Mouse (Mus musculus) hindbrain, embryonic 10.5 days (tissue): ENCODE results near the gene Itgb4. TPM values are rescaled to one million over a fixed set of nuclear protein-coding genes. Genes with fewer than 3 reads are reported as not detected.
A peak's percentile ranks its signal among the peaks of the same experiment; 100 is the strongest.

Experiments used
- DNase-seq: peaks from one replicate; pipeline ENCODE4 v3.0.0-alpha.2; 2017; ENCODE audit warnings: low spot score
- H3K27ac ChIP-seq: fragments of 300-500 bp; sonication (generic); 2 replicates; pipeline ENCODE4 v1.5.1; 2016; ENCODE audit warnings: mild to moderate bottlenecking, moderate library complexity
- H3K27me3 ChIP-seq: fragments of 300-500 bp; sonication (generic); 2 replicates; pipeline ENCODE4 v1.6.1; 2016; ENCODE audit warnings: mild to moderate bottlenecking; ENCODE audit not compliant: poor library complexity, insufficient read depth, severe bottlenecking
- H3K36me3 ChIP-seq: fragments of 300-500 bp; sonication (generic); 2 replicates; pipeline ENCODE4 v1.6.1; 2016; ENCODE audit warnings: mild to moderate bottlenecking, moderate library complexity
- H3K4me1 ChIP-seq: fragments of 300-500 bp; sonication (generic); replicated peaks from 2 replicates; pipeline ENCODE4 v1.6.1; 2016; ENCODE audit warnings: mild to moderate bottlenecking
- H3K4me3 ChIP-seq: fragments of 300-500 bp; sonication (generic); 2 replicates; pipeline ENCODE4 v1.5.1; 2016; ENCODE audit warnings: mild to moderate bottlenecking, moderate library complexity
- H3K9me3 ChIP-seq: fragments of 300-500 bp; sonication (generic); 2 replicates; pipeline ENCODE4 v1.6.1; 2016; ENCODE audit warnings: mild to moderate bottlenecking, moderate library complexity
- WGBS: fragments of 180-500 bp; shearing (Covaris S2); methylation state at CpG from one replicate; pipeline ENCODE4 v1.1.7; 2016; 5-methylcytosine and 5-hydroxymethylcytosine counted together
- polyA plus RNA-seq: library from polyadenylated mRNA; unstranded; fragments of >200 nt; fragmentation: Nextera tagmentation; extraction: Ambion mirVana; gene quantifications from 2 replicates; pipeline ENCODE4 v1.2.1, GENCODE M21; 2016

Itgb4 gene
- polyA plus RNA-seq, 1 experiment from 2014 or later = 0.94 TPM

GRCm38 (mm10) chr11:115982472-115982871 lies 8.0 kb downstream of the Itgb4 start:
- Histone ChIP-seq H3K4me3 (no peak overlapping the region), H3K27ac (no peak overlapping the region), H3K9me3 (no peaks in the 10 kb centered on the region), H3K4me1 (0 out of 2 replicates have a peak, but pooled peaks cover 2% of the 10 kb centered on the region), H3K27me3 (peaks cover 37% of the 10 kb centered on the region), H3K36me3 (no peaks in the 10 kb centered on the region)
- DNase-seq = no peak
- WGBS = 92% methylated on average over 15 of the region's 15 CpGs

GRCm38 (mm10) chr11:115983291-115983690 lies 8.8 kb downstream of the Itgb4 start:
- Histone ChIP-seq H3K27me3 (peaks cover 31% of the 10 kb centered on the region), H3K4me3 (no peak overlapping the region; the same call in 1 of the 2 replicates), H3K4me1 (0 out of 2 replicates have a peak, but pooled peaks cover 4% of the 10 kb centered on the region), H3K36me3 (no peaks in the 10 kb centered on the region), H3K27ac (no peak overlapping the region), H3K9me3 (no peaks in the 10 kb centered on the region)
- WGBS = 85% methylated on average over 8 of the region's 8 CpGs
- no peak for DNase-seq

- Histone ChIP-seq H3K9me3 (no peaks in the 10 kb centered on the region), H3K4me1 (peaks cover 15% of the 10 kb centered on the region; the same call in 1 of the 2 replicates), H3K4me3 (peak overlapping the region; percentile 38), H3K27ac (0 out of 2 replicates have a peak overlapping the region, but pooled peaks have one; percentile 31), H3K27me3 (peaks cover 30% of the 10 kb centered on the region), H3K36me3 (no peaks in the 10 kb centered on the region)
- no peak for DNase-seq
- 27% methylated on average over 15 of the region's 15 CpGs for whole genome bisulfite sequencing
Observed at GRCm38 (mm10) chr11:115989686-115990085, 15.2 kb downstream of the Itgb4 start.

GRCm38 (mm10) chr11:115992098-115992497 lies 17.6 kb downstream of the Itgb4 start:
- H3K4me1 ChIP-seq = peaks cover 15% of the 10 kb centered on the region; the same call in 1 of the 2 replicates

DNA sequence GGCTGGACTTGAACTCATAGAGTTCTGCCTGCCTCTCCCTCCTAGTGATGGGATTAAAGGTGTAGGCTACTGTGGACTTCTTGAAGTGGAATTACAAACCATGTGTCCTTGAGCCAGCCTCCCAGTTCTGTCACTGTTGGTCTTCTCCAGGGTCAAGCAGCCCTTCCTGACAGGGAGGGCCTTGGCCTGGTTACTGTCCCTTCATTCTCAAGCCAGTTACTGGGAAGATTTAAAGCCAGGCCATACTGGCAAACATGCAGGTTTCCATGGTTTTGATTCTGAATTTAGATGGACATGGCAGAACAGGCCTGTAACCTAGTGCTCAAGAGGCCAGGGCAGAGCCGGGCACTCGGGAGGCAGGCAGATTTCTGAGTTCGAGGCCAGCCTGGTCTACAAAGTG lies 20.7 kb downstream of the Itgb4 start:
- Histone ChIP-seq H3K27me3 (peaks cover 16% of the 10 kb centered on the region; the same call in 1 of the 2 replicates), H3K4me1 (peaks cover 9% of the 10 kb centered on the region), H3K27ac (no peak overlapping the region), H3K36me3 (no peaks in the 10 kb centered on the region), H3K9me3 (no peaks in the 10 kb centered on the region), H3K4me3 (no peak overlapping the region)
- WGBS = 93% methylated on average over 3 of the region's 3 CpGs
- no peak for DNase-seq

More at GRCm38 (mm10) chr11:115992098-115992497, 17.6 kb downstream of the Itgb4 start:
- Histone ChIP-seq H3K36me3 (no peaks in the 10 kb centered on the region), H3K4me3 (no peak overlapping the region), H3K9me3 (no peaks in the 10 kb centered on the region), H3K27me3 (peaks cover 27% of the 10 kb centered on the region), H3K27ac (no peak overlapping the region)
- no peak for DNase-seq
- 62% methylated on average over 4 of the region's 4 CpGs for WGBS

DNA sequence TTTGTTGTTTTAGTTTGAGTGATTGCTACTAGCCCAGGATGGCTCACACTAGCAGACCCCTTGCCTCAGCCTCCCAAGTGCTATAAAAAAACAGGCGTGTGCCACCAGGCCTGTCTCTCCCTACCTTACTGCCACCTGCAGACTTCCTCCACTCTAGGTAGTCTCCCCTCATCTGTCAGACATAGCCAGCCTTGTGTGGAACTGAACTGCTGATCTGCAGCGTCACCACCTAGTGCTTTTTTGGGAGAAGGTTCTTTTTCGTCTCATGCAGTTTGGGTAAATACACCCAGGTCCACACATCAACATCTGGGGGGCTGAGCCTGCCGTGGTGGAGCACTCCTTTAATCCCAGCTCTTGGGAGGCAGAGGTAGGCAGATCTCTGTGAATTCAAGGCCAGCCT lies 22.5 kb downstream of the Itgb4 start:
- DNase-seq = no peak
- H3K27me3 ChIP-seq = peaks cover 16% of the 10 kb centered on the region; the same call in 1 of the 2 replicates
- no peaks in the 10 kb centered on the region for H3K36me3 ChIP-seq
- H3K4me3 ChIP-seq = no peak overlapping the region
- peaks cover 18% of the 10 kb centered on the region for H3K4me1 ChIP-seq
- 77% methylated on average over 4 of the region's 4 CpGs for WGBS
- H3K27ac ChIP-seq = no peak overlapping the region
- no peaks in the 10 kb centered on the region for H3K9me3 ChIP-seq

GRCm38 (mm10) chr11:115997662-115998061 lies 23.2 kb downstream of the Itgb4 start:
- no peak overlapping the region for H3K4me3 ChIP-seq
- WGBS = 75% methylated on average over 5 of the region's 5 CpGs
- DNase-seq = no peak
- H3K27ac ChIP-seq = no peak overlapping the region
- H3K27me3 ChIP-seq = peaks cover 16% of the 10 kb centered on the region; the same call in 1 of the 2 replicates
- peaks cover 18% of the 10 kb centered on the region for H3K4me1 ChIP-seq
- H3K9me3 ChIP-seq = no peaks in the 10 kb centered on the region
- H3K36me3 ChIP-seq = no peaks in the 10 kb centered on the region

DNA sequence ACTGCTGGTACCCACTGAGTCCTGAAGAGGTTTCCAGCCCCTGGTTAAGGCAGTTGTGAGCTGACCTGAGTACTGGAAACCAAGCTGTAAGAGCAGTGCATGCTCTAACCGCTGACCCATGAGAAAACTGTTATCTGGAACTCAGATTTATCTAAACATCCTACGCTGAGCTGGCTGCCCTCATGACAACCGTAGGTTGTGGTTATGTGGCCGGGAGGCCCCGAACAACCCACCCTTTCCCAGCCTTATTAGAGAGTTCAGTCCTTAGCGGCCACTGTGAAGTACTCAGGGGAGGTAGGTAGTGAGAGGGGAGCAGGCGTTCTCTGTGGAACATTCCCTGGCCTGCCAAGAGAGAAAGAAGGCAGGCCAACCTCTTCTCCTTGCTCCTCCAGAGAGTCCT lies 24.5 kb downstream of the Itgb4 start:
- WGBS = 88% methylated on average over 7 of the region's 7 CpGs
- peaks cover 21% of the 10 kb centered on the region for H3K4me1 ChIP-seq

DNA sequence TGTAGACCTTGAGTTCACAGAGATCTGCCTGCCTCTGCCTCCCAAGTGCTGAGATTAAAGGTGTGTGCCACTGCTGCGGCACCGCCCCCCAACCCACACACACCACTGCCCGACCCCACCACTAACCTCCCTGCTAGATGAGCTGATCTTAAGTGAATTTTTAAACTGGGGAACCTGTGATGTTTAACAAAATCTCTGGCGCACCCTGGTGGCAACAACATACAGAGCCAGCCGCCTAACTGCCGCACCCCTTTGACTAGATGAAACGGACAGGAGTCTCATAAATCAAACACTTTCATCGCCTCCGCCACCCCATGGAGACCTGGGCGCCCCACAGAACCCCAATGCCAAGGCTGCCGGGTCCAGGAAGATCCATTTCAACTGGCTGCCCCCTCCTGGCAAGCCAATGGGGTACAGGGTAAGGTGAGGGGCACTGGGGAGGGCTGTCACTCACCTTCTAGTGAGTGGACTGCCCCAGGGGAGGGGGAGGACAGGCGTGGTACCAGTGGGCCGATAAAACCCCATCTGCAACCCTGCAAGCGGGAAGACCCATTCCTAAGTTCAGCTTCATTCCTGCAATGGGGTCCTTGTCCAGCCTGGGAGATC lies 25.1 kb downstream of the Itgb4 start:
- 20% methylated on average over 14 of the region's 14 CpGs for WGBS
- Histone ChIP-seq H3K4me3 (peak overlapping the region; percentile 11), H3K27ac (peak overlapping the region; percentile 59; the same call in 1 of the 2 replicates), H3K4me1 (peaks cover 27% of the 10 kb centered on the region), H3K27me3 (peaks cover 13% of the 10 kb centered on the region; the same call in 1 of the 2 replicates), H3K36me3 (no peaks in the 10 kb centered on the region), H3K9me3 (no peaks in the 10 kb centered on the region)
- DNase-seq = peak; percentile 70

More for the DNA sequence above, 24.5 kb downstream of the Itgb4 start:
- Histone ChIP-seq H3K36me3 (no peaks in the 10 kb centered on the region), H3K9me3 (no peaks in the 10 kb centered on the region), H3K27ac (no peak overlapping the region), H3K4me3 (no peak overlapping the region), H3K27me3 (peaks cover 13% of the 10 kb centered on the region; the same call in 1 of the 2 replicates)
- no peak for DNase-seq

- peak overlapping the region; percentile 73 for H3K27ac ChIP-seq
- DNase-seq = no peak
- H3K9me3 ChIP-seq = no peaks in the 10 kb centered on the region
- no peaks in the 10 kb centered on the region for H3K36me3 ChIP-seq
- WGBS = 40% methylated on average over 10 of the region's 10 CpGs
- H3K27me3 ChIP-seq = peaks cover 14% of the 10 kb centered on the region; the same call in 1 of the 2 replicates
- peak overlapping the region; percentile 25 for H3K4me3 ChIP-seq
- H3K4me1 ChIP-seq = peaks cover 36% of the 10 kb centered on the region
Observed at GRCm38 (mm10) chr11:116000607-116001006, 26.1 kb downstream of the Itgb4 start.

DNA sequence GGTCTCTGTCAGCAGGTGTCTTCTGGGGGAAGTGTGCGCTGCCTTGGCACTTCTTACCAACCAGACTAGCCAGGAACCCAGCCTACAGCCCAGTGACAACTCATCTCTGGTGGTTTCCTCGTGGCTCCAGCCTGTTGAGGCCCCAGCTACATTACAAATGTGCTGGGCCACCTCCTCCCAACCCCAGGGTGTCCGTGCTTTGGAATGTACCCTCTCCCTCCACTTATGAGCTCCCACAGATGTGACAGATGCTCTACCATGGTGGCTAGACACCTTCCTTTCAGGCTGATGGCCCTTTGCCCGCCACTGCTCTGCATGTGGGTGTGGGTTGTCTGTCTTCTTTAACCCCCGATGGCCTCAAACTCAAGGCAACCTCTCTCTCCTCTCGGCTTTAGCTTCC lies 27.2 kb downstream of the Itgb4 start:
- no peak for DNase-seq

GRCm38 (mm10) chr11:116002894-116003293 lies 28.4 kb downstream of the Itgb4 start:
- peaks cover 45% of the 10 kb centered on the region for H3K4me1 ChIP-seq
- 84% methylated on average over 3 of the region's 3 CpGs for WGBS
- H3K9me3 ChIP-seq = no peaks in the 10 kb centered on the region
- peaks cover 15% of the 10 kb centered on the region for H3K36me3 ChIP-seq
- DNase-seq = no peak
- peaks cover 17% of the 10 kb centered on the region for H3K27me3 ChIP-seq
- H3K27ac ChIP-seq = no peak overlapping the region
- no peak overlapping the region for H3K4me3 ChIP-seq

More for the DNA sequence above, 27.2 kb downstream of the Itgb4 start:
- WGBS = 69% methylated on average over 6 of the region's 6 CpGs
- H3K27me3 ChIP-seq = peaks cover 17% of the 10 kb centered on the region; the same call in 1 of the 2 replicates
- peaks cover 4% of the 10 kb centered on the region; the same call in 1 of the 2 replicates for H3K36me3 ChIP-seq
- H3K4me1 ChIP-seq = peaks cover 45% of the 10 kb centered on the region
- no peak overlapping the region for H3K27ac ChIP-seq
- no peaks in the 10 kb centered on the region for H3K9me3 ChIP-seq
- no peak overlapping the region for H3K4me3 ChIP-seq

DNA sequence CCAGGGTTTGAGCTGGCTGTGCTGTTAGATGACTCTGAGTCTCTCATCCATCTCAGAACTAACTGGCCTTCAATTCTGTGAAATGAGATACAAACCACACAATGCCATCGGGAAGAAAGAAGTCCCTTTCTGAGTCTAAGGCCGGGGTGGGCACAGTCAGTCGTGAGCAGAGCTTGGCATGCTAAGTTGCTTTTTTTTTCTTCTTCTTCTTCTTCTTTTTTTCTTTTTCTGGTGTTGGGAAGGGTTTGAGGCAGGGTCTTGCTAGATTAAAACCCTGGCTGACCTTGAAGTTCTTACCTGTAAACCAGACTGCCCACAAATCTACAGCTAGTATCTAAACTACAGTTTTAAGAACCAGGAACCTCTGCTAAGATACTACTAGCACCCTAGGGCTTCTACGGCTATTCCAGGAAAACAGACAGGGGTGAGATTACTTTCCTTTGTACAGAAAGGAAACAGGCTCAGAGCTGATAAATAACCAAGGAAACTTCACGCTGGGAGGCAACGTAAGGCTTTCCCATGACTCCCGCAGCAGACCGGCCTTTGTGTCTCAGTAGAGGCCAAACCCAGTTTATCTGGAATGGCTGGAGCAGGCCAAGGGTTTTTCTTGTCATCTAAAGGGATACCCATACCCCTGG lies 29.8 kb downstream of the Itgb4 start:
- no peaks in the 10 kb centered on the region for H3K9me3 ChIP-seq
- no peak for DNase-seq
- WGBS = 39% methylated on average over 8 of the region's 8 CpGs
- peak overlapping the region; percentile 51 for H3K4me3 ChIP-seq
- peak overlapping the region; percentile 87 for H3K27ac ChIP-seq
- H3K4me1 ChIP-seq = peaks cover 54% of the 10 kb centered on the region
- H3K27me3 ChIP-seq = peaks cover 17% of the 10 kb centered on the region
- H3K36me3 ChIP-seq = peaks cover 28% of the 10 kb centered on the region
